Mouse (Mus musculus) C2C12 (cell line): ENCODE results near the gene Scfd2. TPM values are rescaled to one million over a fixed set of nuclear protein-coding genes. Genes with fewer than 3 reads are reported as not detected.

Experiments
- H3K27me3 ChIP-seq: one replicate; pipeline ENCODE4 v1.6.1; 2011; ENCODE audit not compliant: control insufficient read depth, insufficient read depth, insufficient read length
- H3K36me3 ChIP-seq: one replicate; pipeline ENCODE4 v1.6.1; 2011; ENCODE audit not compliant: control insufficient read depth, insufficient read depth
- H3K4me3 ChIP-seq: one replicate; pipeline ENCODE4 v1.5.1; 2011; ENCODE audit warnings: mild to moderate bottlenecking, control low read depth; ENCODE audit not compliant: poor library complexity, insufficient read depth, severe bottlenecking
- H3K79me2 ChIP-seq: one replicate; pipeline ENCODE4 v1.6.1; 2011; ENCODE audit not compliant: control insufficient read depth, insufficient read depth
- H3K79me3 ChIP-seq: one replicate; pipeline ENCODE4 v1.6.1; 2011; ENCODE audit warnings: low read depth, control low read depth
- H3ac ChIP-seq: one replicate; pipeline ENCODE3; 2011; ENCODE audit warnings: low read depth; ENCODE audit not compliant: control insufficient read depth, insufficient read length
- CEBPB ChIP-seq: IDR thresholded peaks from one replicate; pipeline ENCODE4 v1.6.1; 2011; ENCODE audit warnings: low read depth, mild to moderate bottlenecking, control low read depth, moderate library complexity
- CTCF ChIP-seq: IDR thresholded peaks from one replicate; pipeline ENCODE4 v1.5.1; 2011; ENCODE audit not compliant: control insufficient read depth, insufficient read depth, insufficient read length
- FOSL1 ChIP-seq: IDR thresholded peaks from one replicate; pipeline ENCODE4 v1.8.0; 2011; ENCODE audit warnings: mild to moderate bottlenecking, low read length; ENCODE audit not compliant: poor library complexity, insufficient read depth, severe bottlenecking
- MAX ChIP-seq: IDR thresholded peaks from one replicate; pipeline ENCODE4 v1.6.1; 2011; ENCODE audit warnings: mild to moderate bottlenecking, control low read depth
- MYOD1 ChIP-seq: IDR thresholded peaks from one replicate; pipeline ENCODE4 v1.6.1; 2011; ENCODE audit warnings: low read depth; ENCODE audit not compliant: control insufficient read depth, insufficient read length
- MYOG ChIP-seq: IDR thresholded peaks from one replicate; pipeline ENCODE4 v1.6.1; 2011; ENCODE audit not compliant: control insufficient read depth, insufficient read length; ENCODE audit errors: extremely low read depth
- USF1 ChIP-seq: IDR thresholded peaks from one replicate; pipeline ENCODE4 v1.6.1; 2011; ENCODE audit warnings: low read depth, mild to moderate bottlenecking, control low read depth, moderate library complexity
- polyA plus RNA-seq: library from polyadenylated mRNA; unstranded; fragments of >200 nt; fragmentation: generic; extraction: Trizol; gene quantifications from one replicate; pipeline ENCODE4 v1.2.1, GENCODE M21; 2012; ENCODE audit warnings: missing spikeins

Scfd2 gene
- polyA plus RNA-seq, 1 experiment: 5.8 TPM

DNA sequence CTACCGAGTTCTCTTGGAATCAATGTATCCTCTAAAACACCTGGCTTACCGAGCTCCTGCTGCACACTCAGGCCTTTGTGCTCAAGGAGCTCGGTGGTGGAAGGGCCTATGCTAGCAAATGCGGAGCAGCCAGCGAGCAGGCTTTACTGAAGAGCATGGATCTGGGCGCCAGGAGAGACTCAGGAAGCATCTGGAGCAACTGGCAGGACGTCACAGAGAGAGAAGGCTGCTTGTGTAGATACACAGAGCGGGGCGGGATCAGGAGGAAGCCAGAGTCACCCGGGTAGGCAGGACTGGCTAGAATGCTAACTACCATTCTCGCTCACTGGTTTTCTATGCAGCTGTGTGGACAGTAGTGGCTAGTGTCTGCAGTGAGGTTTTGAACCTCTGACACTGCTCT is 320.2 kb downstream of the Scfd2 start:
- no peak for TF ChIP-seq FOSL1
- Histone ChIP-seq H3ac (no peak overlapping the region), H3K36me3 (no peaks in the 10 kb centered on the region), H3K79me3 (no peaks in the 10 kb centered on the region), H3K4me3 (no peak overlapping the region), H3K79me2 (no peaks in the 10 kb centered on the region), H3K27me3 (no peaks in the 10 kb centered on the region)

DNA sequence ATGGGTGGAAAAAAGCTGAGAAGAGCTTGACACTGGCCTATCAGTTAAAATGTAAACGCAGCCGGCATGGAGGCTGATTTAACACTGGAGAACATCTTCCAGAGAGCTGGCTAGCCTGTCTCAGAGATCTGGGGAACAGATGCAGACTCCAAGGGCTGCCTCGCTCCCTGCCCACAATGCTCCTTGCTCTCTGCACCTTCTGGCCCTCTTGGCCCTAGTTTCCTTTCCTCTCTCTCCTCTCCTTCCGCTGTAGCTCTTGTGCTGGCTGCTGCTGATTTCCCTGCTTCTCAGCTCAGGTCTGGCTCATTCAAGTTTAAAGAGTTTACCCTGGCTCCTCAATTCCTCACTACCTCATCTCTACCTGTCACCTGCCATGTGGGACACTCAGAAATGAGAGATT is 321.9 kb downstream of the Scfd2 start:
- TF ChIP-seq CTCF (no peak), MAX (no peak), FOSL1 (no peak), MYOD1 (no peak), USF1 (no peak), MYOG (no peak), CEBPB (no peak)
- Histone ChIP-seq H3K79me3 (no peaks in the 10 kb centered on the region), H3K36me3 (no peaks in the 10 kb centered on the region), H3K4me3 (no peak overlapping the region), H3K27me3 (no peaks in the 10 kb centered on the region), H3ac (no peak overlapping the region), H3K79me2 (no peaks in the 10 kb centered on the region)

DNA sequence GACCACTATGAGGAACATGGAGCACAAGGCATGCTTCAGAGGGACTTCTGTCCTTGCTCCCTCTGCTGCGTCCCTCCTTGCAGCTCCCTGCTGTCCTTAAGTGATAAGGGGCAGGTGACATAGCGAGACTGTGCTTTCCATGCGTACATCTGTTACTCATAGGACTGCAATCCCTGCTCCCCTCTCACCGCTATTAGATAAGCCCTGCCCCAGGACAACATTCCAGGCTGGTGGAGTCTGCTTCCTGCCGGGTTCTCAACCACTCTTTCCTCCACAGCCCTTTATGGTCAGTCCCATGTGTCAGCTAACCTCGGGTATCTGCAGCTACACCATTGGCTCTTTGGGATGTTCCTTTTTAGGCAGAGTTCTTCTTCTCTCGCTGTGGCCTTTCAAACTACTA is 323.1 kb downstream of the Scfd2 start:
- H3K4me3 ChIP-seq: no peak overlapping the region
- peak; percentile 22 for TF ChIP-seq MYOD1
- TF ChIP-seq CTCF: no peak
- no peak for TF ChIP-seq CEBPB
- no peak for TF ChIP-seq MYOG
- no peak for TF ChIP-seq USF1
- no peaks in the 10 kb centered on the region for H3K79me3 ChIP-seq
- H3K79me2 ChIP-seq: no peaks in the 10 kb centered on the region
- H3ac ChIP-seq: no peak overlapping the region
- H3K36me3 ChIP-seq: no peaks in the 10 kb centered on the region
- H3K27me3 ChIP-seq: no peaks in the 10 kb centered on the region

DNA sequence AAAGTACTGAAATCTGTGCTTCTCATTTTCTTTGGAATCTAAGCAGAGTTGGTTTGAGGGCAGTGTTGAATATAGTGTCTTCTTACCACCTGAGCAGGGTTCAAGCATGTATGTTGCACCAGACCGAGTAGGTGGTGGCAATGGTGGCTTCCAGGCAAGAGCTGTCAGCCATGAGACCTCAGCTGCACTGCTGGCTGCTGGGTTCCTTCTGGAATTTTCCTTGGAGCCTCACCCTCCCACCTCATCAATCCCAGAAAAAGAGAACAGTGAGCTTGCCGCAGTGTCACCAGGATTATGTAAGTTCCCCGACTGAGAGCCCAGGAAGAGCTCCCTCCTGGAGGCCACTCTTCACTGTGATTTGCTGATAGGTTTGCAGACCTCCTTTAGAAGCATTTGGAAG is 324.4 kb downstream of the Scfd2 start:
- Histone ChIP-seq H3K36me3 (no peaks in the 10 kb centered on the region), H3ac (no peak overlapping the region), H3K79me2 (no peaks in the 10 kb centered on the region), H3K4me3 (no peak overlapping the region), H3K27me3 (no peaks in the 10 kb centered on the region), H3K79me3 (no peaks in the 10 kb centered on the region)
- TF ChIP-seq MYOG: no peak
- no peak for TF ChIP-seq MAX
- TF ChIP-seq FOSL1: no peak
- TF ChIP-seq CTCF: no peak
- TF ChIP-seq CEBPB: no peak
- no peak for TF ChIP-seq MYOD1
- TF ChIP-seq USF1: no peak

DNA sequence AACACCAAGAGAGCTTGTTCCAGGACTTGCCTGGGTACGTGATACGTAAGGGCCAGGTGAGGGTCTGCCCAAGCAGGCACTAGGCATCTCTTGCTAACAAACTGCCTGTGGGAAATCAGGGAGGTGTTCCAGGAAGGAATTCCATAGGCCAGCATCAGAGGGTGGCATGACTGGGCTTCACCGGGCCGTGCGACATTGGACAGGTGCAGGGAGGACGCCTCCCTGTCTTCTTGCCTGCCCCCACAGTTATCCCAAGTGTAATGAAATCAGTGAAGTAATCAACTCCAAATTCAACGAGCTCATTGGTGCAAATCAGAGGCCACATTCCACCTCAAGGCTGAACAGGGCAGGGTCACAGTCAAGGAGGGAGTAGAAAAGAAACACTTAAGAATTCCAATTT is 324.9 kb downstream of the Scfd2 start:
- TF ChIP-seq CTCF: no peak
- no peak for TF ChIP-seq MAX
- TF ChIP-seq CEBPB: no peak
- no peak for TF ChIP-seq MYOD1
- no peak for TF ChIP-seq FOSL1
- no peak for TF ChIP-seq MYOG
- no peak for TF ChIP-seq USF1

DNA sequence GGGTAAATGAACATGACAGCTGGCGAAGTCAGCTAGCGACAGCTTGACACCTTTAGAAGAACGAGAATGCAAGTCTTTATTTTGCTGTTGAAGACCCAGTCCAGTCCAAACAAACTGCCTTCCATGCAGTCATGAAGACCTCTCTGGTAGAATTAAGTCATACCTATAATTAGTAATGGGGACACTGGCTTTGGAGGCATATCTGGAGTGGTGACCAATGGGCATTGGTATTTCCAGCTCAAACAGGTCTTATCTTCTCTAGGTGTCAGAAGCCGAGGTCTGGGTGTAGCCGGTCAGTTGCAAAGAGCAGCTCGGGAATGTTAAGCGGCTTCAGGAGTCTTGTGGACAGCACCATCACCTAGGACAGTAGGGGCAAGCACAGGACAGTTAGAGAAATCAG is 325.5 kb downstream of the Scfd2 start:
- Histone ChIP-seq H3K79me3 (no peaks in the 10 kb centered on the region), H3K79me2 (no peaks in the 10 kb centered on the region), H3ac (no peak overlapping the region), H3K4me3 (no peak overlapping the region), H3K27me3 (no peaks in the 10 kb centered on the region), H3K36me3 (no peaks in the 10 kb centered on the region)
- TF ChIP-seq CTCF: no peak
- TF ChIP-seq CEBPB: no peak
- TF ChIP-seq FOSL1: no peak
- TF ChIP-seq MAX: no peak
- no peak for TF ChIP-seq MYOG
- TF ChIP-seq USF1: no peak
- TF ChIP-seq MYOD1: no peak

More for the DNA sequence above, 324.9 kb downstream of the Scfd2 start:
- Histone ChIP-seq H3K27me3 (no peaks in the 10 kb centered on the region), H3K79me3 (no peaks in the 10 kb centered on the region), H3K4me3 (no peak overlapping the region), H3K79me2 (no peaks in the 10 kb centered on the region), H3ac (no peak overlapping the region), H3K36me3 (no peaks in the 10 kb centered on the region)
